Mouse (Mus musculus) gastrocnemius, postnatal 14 days (tissue): Measurements from ENCODE around the gene Triobp. TPM values are rescaled to one million over a fixed set of nuclear protein-coding genes. Genes with fewer than 3 reads are reported as not detected.

Experiments
- DNase-seq: peaks from one replicate; pipeline ENCODE4 v3.0.0; 2021; ENCODE audit warnings: mixed read lengths
- intact Hi-C: fragments of 180-260 bp; cut with DNase I; formaldehyde crosslinking; loops from one replicate; pipeline ENCODE4 v1.15.1; 2025; ENCODE audit warnings: low total_unique reads
- microRNA-seq, 2 experiments: library from miRNA; unstranded; fragments of <30 nt; microRNA quantifications; one replicate each; pipeline ENCODE4 v1.2.0; 2021
- total RNA-seq, 2 experiments: library from RNA; stranded (reverse); gene quantifications; 2 replicates each; pipeline ENCODE4 v1.2.3; 2021

The Triobp gene
- total RNA-seq, 2 experiments from 2014 or later: 57.9 to 80.0 TPM

DNA sequence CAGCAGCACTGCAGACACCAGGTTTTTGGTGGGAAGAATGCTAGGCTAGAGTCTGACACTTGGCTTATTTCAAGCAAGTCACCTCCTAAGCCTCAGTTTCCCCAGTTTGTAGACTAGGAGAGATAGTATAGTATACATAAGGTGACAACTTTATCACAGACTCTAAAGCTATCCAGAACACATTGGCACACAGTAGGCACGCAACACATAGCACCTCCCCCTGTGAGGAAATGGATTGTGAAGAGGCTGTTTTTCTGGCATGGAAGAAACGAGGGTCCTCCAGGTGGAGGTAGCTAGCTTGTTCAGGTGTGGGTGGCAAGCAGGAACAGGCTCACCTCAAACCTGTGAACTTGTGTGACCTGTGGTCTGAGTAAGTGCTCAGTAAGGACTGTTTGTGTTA is 103.4 kb downstream of the Triobp start:
- no peak for DNase-seq
- intact Hi-C loops: no loop called here

DNA sequence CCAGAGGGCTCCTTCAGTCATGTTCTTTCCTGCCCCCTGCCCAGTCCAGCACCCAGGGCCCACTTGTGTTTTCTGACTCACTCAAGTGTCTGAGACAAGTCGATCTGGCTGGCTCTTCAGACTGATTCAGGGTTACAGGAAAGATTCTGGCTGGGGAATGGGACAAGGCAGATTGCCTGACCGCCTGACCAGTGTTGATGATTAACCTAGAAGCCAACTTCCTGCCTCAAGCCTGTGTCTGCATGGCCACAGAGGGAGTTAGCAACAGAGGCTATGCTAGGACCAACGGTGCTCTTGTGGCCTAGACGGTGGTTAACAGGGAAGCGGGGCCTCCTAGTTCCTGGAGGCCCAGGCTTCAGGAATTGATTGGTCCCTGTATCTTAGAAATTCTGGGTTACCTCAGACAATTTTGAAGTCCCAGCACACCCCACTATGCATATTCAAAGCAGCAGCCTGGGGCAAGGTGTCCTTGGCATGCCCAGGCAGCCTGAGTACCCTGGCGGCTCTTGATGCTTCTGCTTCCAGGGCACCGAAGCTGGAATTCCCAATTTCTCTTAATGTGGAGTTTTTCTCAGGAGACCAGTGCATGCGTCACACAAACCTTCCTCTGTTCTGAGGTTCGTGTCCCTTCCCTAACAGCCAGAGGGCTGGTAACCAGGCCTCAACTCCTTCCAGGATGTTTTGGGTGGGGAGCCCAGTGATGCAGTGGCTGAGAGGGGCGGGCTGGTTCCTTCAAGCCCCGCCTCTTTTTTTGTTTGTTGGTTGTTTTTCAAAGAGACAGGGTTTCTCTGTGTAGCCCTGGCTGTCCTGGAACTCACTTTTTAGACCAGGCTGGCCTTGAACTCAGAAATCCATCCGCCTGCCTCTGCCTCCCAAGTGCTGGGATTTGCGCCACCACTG is 104.2 kb downstream of the Triobp start:
- intact Hi-C loops: no loop called here
- no peak for DNase-seq

DNA sequence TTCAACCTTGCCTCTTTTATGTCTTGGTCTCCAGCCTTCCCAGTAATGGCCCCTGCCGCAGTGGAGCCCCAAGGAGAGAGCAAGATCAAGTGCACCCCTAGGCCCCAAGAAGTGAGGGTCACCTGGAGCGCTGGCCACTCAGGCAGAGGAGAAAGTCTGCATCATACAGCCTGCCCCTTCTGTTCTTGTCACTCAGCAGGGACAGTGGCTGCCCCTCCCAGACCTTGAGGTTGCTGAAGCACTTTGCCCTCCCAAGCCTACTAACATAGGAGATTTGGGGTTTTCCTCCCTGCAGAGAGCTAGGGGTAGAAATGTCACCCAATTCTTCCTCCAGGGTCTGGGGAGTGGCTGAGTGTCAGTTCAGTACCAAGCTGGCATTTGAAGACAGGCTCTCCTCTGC is 104.8 kb downstream of the Triobp start:
- intact Hi-C loops: no loop called here
- no peak for DNase-seq

Small RNA genes lying within 50 kb of the gene (microRNA-seq; reads per million reads assigned to microRNA genes)
- gene Mir6956: 1.6 to 2.0 reads per million in 2 experiments

Other genes with a start within 250 kb of the Triobp start
- gene Elfn2, start 229.0 kb upstream of the Triobp start, total RNA-seq: under 1 TPM; 0.07 to 0.62 TPM
- 1 to 10 TPM; 5.6 to 7.1 TPM for gene Mfng, start 174.2 kb upstream of the Triobp start, total RNA-seq
- 1 to 10 TPM; 9.6 to 9.7 TPM for gene Card10, start 144.7 kb upstream of the Triobp start, total RNA-seq
- gene Cdc42ep1, start 105.1 kb upstream of the Triobp start, total RNA-seq: 10 to 100 TPM; 22.7 to 23.6 TPM
- not detected for gene Lgals2, start 92.2 kb upstream of the Triobp start, total RNA-seq
- 10 to 100 TPM; 28.0 to 28.2 TPM for gene Gga1, start 70.5 kb upstream of the Triobp start, total RNA-seq
- gene Gm49510, start 48.1 kb upstream of the Triobp start, total RNA-seq: not detected
- gene Sh3bp1, start 48.0 kb upstream of the Triobp start, total RNA-seq: 1 to 10 TPM; 3.3 to 3.6 TPM
- gene Pdxp, start 33.8 kb upstream of the Triobp start, total RNA-seq: 1 to 10 TPM; 4.8 to 6.8 TPM
- 100 to 1,000 TPM; 398 to 459 TPM for gene Lgals1, start 21.0 kb upstream of the Triobp start, total RNA-seq
- gene Nol12, start 12.8 kb upstream of the Triobp start, total RNA-seq: 10 to 100 TPM; 28.3 to 30.3 TPM
- 100 to 1,000 TPM; 129 to 164 TPM for gene H1f0, start 80.7 kb downstream of the Triobp start, total RNA-seq
- under 1 TPM in 1 of 2 experiments, not detected in 1; 0.23 TPM for gene Galr3, start 94.2 kb downstream of the Triobp start, total RNA-seq
- 1 to 10 TPM; 5.4 to 6.1 TPM for gene Ankrd54, start 115.2 kb downstream of the Triobp start, total RNA-seq
- 10 to 100 TPM; 65.8 to 69.7 TPM for gene Eif3l, start 127.5 kb downstream of the Triobp start, total RNA-seq
- 10 to 100 TPM; 14.4 to 15.8 TPM for gene Micall1, start 161.2 kb downstream of the Triobp start, total RNA-seq
- 10 to 100 TPM; 62.4 to 74.9 TPM for gene Polr2f, start 193.3 kb downstream of the Triobp start, total RNA-seq
- gene 1700088E04Rik, start 193.5 kb downstream of the Triobp start, total RNA-seq: 1 to 10 TPM in 1 of 2 experiments, under 1 TPM in 1; 0.43 to 1.1 TPM
- 1 to 10 TPM; 2.3 to 6.5 TPM for gene Sox10, start 217.5 kb downstream of the Triobp start, total RNA-seq